Mouse (Mus musculus) lung, embryonic 15.5 days (tissue): Measurements from ENCODE around the gene Smad1. TPM values are rescaled to one million over a fixed set of nuclear protein-coding genes. Genes with fewer than 3 reads are reported as not detected.
A peak's percentile ranks its signal among the peaks of the same experiment; 100 is the strongest.

ENCODE experiments used
- ATAC-seq: fragments of 200-750 bp; cut with Nextera tagmentation; 2 replicates; pipeline ENCODE4 v1.8.0; 2017; ENCODE audit warnings: moderate number of reproducible peaks, borderline replicate concordance; ENCODE audit not compliant: low FRiP score, low TSS enrichment; ENCODE audit errors: extremely low read depth
- H3K27ac ChIP-seq: fragments of 300-500 bp; sonication (generic); 2 replicates; pipeline ENCODE4 v1.5.1; 2015; ENCODE audit warnings: moderate library complexity, mild to moderate bottlenecking, inconsistent platforms
- H3K27me3 ChIP-seq: fragments of 300-500 bp; sonication (generic); 2 replicates; pipeline ENCODE4 v1.6.1; 2015; ENCODE audit warnings: inconsistent platforms
- H3K36me3 ChIP-seq: fragments of 300-500 bp; sonication (generic); 2 replicates; pipeline ENCODE4 v1.6.1; 2015; ENCODE audit warnings: inconsistent platforms
- H3K4me1 ChIP-seq: fragments of 300-500 bp; sonication (generic); 2 replicates; pipeline ENCODE4 v1.6.1; 2015; ENCODE audit warnings: inconsistent platforms
- H3K4me2 ChIP-seq: fragments of 300-500 bp; sonication (generic); 2 replicates; pipeline ENCODE4 v1.6.1; 2015; ENCODE audit warnings: inconsistent platforms, mild to moderate bottlenecking, moderate library complexity
- H3K4me3 ChIP-seq: fragments of 300-500 bp; sonication (generic); 2 replicates; pipeline ENCODE4 v1.5.1; 2015; ENCODE audit warnings: mild to moderate bottlenecking, inconsistent platforms
- H3K9ac ChIP-seq: fragments of 300-500 bp; sonication (generic); 2 replicates; pipeline ENCODE4 v1.6.1; 2015; ENCODE audit warnings: inconsistent platforms
- H3K9me3 ChIP-seq: fragments of 300-500 bp; sonication (generic); 2 replicates; pipeline ENCODE4 v1.6.1; 2016; ENCODE audit warnings: inconsistent platforms
- WGBS: fragments of 180-500 bp; shearing (Covaris S2); methylation state at CpG from one replicate; pipeline ENCODE4 v1.1.7; 2015; 5-methylcytosine and 5-hydroxymethylcytosine counted together
- polyA plus RNA-seq: library from polyadenylated mRNA; unstranded; fragments of >200 nt; fragmentation: Nextera tagmentation; extraction: Ambion mirVana; gene quantifications from 2 replicates; pipeline ENCODE4 v1.2.1, GENCODE M21; 2015

Gene Smad1
- polyA plus RNA-seq, 1 experiment from 2014 or later: 38.5 TPM

GRCm38 (mm10) chr8:79396911-79397310 lies 2.4 kb downstream of the Smad1 start:
- H3K4me2 ChIP-seq: no peak overlapping the region; the same call in 1 of the 2 replicates
- H3K27me3 ChIP-seq: no peaks in the 10 kb centered on the region
- no peaks in the 10 kb centered on the region for H3K9me3 ChIP-seq
- H3K27ac ChIP-seq: no peak overlapping the region
- no peak for ATAC-seq
- H3K4me3 ChIP-seq: no peak overlapping the region; the same call in 1 of the 2 replicates
- H3K36me3 ChIP-seq: no peaks in the 10 kb centered on the region
- H3K9ac ChIP-seq: no peak overlapping the region
- peaks cover 46% of the 10 kb centered on the region for H3K4me1 ChIP-seq
- 76% methylated on average over 6 of the region's 6 CpGs for WGBS

- 34% methylated on average over 9 of the region's 9 CpGs for WGBS
- ATAC-seq: no peak
These were observed 5.3 kb downstream of the Smad1 start for GRCm38 (mm10) chr8:79394009-79394408.

GRCm38 (mm10) chr8:79393215-79393614 lies 6.1 kb downstream of the Smad1 start:
- no peak for ATAC-seq
- WGBS: 85% methylated on average over 5 of the region's 5 CpGs
- Histone ChIP-seq H3K27me3 (no peaks in the 10 kb centered on the region), H3K4me3 (no peak overlapping the region), H3K9me3 (no peaks in the 10 kb centered on the region), H3K4me1 (peaks cover 47% of the 10 kb centered on the region), H3K9ac (no peak overlapping the region), H3K27ac (no peak overlapping the region), H3K36me3 (no peaks in the 10 kb centered on the region), H3K4me2 (no peak overlapping the region)

More at GRCm38 (mm10) chr8:79394009-79394408, 5.3 kb downstream of the Smad1 start:
- H3K4me1 ChIP-seq: peaks cover 47% of the 10 kb centered on the region
- no peaks in the 10 kb centered on the region for H3K36me3 ChIP-seq
- H3K9ac ChIP-seq: no peak overlapping the region
- no peaks in the 10 kb centered on the region for H3K9me3 ChIP-seq
- H3K27me3 ChIP-seq: no peaks in the 10 kb centered on the region
- no peak overlapping the region for H3K27ac ChIP-seq
- no peak overlapping the region for H3K4me2 ChIP-seq
- H3K4me3 ChIP-seq: no peak overlapping the region

DNA sequence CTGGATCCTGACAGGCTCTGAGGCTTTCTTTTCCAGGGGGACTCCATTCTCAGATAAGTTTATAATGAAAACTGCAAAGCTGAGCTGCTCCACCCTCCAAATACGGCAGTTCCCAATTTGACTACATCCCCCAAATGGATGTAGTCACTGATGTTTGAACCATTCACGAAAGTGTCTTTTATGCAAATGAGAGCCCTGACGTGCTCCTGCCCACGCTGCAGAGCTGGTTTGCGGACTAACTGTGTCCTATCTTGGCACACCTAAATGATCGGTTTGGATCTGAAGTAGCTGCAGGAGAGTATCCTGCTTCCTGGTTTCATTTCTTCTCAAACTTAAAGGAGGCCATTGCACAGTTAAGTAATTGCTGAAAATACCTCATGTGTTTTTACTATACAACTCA lies 6.7 kb downstream of the Smad1 start:
- WGBS: 50% methylated on average over 6 of the region's 6 CpGs
- no peak for ATAC-seq
- Histone ChIP-seq H3K27me3 (no peaks in the 10 kb centered on the region), H3K36me3 (no peaks in the 10 kb centered on the region), H3K4me1 (peaks cover 42% of the 10 kb centered on the region), H3K4me2 (no peak overlapping the region), H3K9me3 (no peaks in the 10 kb centered on the region), H3K27ac (no peak overlapping the region), H3K9ac (no peak overlapping the region), H3K4me3 (no peak overlapping the region)

GRCm38 (mm10) chr8:79391454-79391853 lies 7.9 kb downstream of the Smad1 start:
- 78% methylated on average over 13 of the region's 13 CpGs for WGBS
- no peak overlapping the region for H3K27ac ChIP-seq
- no peak overlapping the region for H3K9ac ChIP-seq
- no peaks in the 10 kb centered on the region for H3K27me3 ChIP-seq
- H3K9me3 ChIP-seq: no peaks in the 10 kb centered on the region
- no peak for ATAC-seq
- no peak overlapping the region for H3K4me3 ChIP-seq
- peaks cover 32% of the 10 kb centered on the region for H3K4me1 ChIP-seq
- no peaks in the 10 kb centered on the region for H3K36me3 ChIP-seq
- H3K4me2 ChIP-seq: no peak overlapping the region

DNA sequence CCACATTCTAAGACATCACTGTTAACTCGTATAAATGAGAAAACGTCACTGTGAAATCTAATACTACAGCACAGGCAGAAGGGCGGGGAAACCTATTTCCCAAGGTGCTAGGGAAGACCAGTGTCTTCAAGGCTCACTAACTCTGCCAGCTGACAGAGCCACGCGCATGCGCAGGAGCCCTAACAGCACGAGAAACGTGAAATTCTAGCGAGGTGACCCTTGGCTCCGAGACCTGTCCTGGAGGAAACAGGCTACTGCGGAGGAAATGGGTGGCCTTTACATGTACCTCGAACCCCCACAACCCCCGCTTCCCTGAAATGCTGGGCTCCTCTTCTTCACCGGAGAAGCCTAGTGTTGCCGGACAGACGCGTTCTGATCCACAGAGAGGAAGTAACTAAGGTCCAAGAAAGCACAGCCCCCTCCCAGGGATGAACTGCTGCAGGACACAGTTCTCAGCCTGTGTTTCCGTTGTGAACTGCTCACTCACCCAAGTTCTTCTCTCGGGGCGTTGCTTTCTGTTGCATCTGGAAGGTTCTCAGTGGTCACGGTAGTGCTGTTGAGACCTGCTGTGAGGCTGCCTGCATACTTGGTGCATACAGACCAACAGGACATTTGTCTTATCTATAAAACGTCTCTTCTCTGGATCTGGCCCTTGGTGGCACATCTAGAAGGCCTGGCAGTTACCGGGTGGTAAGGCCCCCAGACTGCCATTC lies 10.1 kb downstream of the Smad1 start:
- Histone ChIP-seq H3K4me3 (no peak overlapping the region), H3K36me3 (no peaks in the 10 kb centered on the region), H3K4me2 (no peak overlapping the region), H3K9ac (no peak overlapping the region), H3K27ac (no peak overlapping the region), H3K9me3 (no peaks in the 10 kb centered on the region), H3K27me3 (no peaks in the 10 kb centered on the region), H3K4me1 (peaks cover 29% of the 10 kb centered on the region)
- WGBS: 63% methylated on average over 23 of the region's 23 CpGs
- ATAC-seq: no peak

DNA sequence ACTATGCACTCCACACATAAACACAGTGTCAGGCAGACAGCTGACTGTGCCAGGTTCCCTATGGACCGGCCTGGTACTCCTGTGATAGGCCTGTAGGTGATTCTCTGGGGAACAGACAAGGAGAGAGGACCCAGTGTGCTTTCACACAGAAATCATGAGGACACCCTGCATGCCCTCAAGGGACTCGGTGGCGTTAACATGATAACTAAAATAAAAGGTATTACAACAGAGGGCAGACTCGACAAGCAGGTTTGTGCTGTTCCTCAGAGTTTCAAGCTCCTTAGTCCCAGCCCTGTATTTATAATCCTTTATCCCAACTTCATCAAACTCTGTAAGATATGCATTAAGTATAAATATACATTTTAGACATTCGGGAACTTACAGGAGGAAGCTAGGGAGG lies 12.5 kb downstream of the Smad1 start:
- Histone ChIP-seq H3K27ac (no peak overlapping the region), H3K4me2 (no peak overlapping the region), H3K27me3 (no peaks in the 10 kb centered on the region), H3K9me3 (no peaks in the 10 kb centered on the region), H3K4me3 (no peak overlapping the region), H3K9ac (no peak overlapping the region), H3K36me3 (no peaks in the 10 kb centered on the region), H3K4me1 (peaks cover 20% of the 10 kb centered on the region)
- ATAC-seq: no peak
- WGBS: 84% methylated on average over 5 of the region's 5 CpGs

- no peaks in the 10 kb centered on the region for H3K27me3 ChIP-seq
- peaks cover 20% of the 10 kb centered on the region for H3K4me1 ChIP-seq
- no peak for ATAC-seq
- H3K4me3 ChIP-seq: no peak overlapping the region
- 74% methylated on average over 6 of the region's 6 CpGs for WGBS
- no peak overlapping the region for H3K9ac ChIP-seq
- no peaks in the 10 kb centered on the region for H3K36me3 ChIP-seq
- H3K4me2 ChIP-seq: no peak overlapping the region
- H3K9me3 ChIP-seq: no peaks in the 10 kb centered on the region
- no peak overlapping the region for H3K27ac ChIP-seq
These were observed 13.0 kb downstream of the Smad1 start for GRCm38 (mm10) chr8:79386358-79386757.

DNA sequence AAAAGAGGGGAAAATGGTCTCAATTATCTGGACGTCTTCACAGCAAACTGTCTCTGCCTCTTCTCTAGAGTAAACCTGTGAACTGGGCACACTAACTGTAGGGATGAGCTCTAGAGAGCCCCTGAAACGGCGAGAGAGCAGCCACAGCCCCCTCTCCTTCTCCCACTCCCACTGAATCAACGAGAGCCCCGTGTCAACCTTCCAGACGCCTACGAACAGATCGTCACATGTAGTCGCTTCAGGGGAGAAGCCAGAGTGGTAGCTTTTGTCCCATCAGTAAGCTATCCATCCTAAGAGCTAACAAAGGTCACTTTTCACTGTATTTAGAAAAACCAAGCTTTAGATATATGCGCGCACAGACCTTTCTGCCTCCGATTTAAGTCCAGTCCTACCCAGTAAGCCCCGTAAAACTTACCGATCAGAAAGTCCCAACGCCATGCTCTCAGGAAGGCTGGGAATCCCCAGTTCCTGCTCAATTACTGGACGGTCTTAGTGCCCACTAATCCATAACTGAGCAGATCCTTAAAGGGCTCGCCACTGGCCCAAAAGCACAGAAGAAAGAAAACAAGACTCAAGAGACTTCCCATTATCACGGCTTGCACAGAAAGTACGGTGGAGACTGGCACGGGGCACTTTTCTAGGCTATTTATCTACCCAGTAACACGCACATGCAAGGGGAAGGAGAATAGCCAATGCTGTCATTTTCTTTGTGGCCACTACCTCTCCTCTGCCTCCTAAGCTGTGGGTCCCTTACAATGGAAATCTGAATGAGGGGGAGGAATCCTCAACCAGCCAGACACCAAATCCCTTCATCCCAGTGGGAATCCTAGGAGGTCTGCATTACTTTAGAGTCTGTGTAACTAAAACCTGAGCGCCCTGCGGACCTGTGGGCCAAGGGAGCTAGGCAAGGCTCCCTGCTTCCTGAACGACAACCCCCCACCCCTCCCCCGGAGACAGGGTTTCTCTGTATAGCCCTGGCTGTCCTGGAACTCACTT lies 14.7 kb downstream of the Smad1 start:
- H3K9ac ChIP-seq: no peak overlapping the region
- H3K36me3 ChIP-seq: no peaks in the 10 kb centered on the region
- H3K27me3 ChIP-seq: no peaks in the 10 kb centered on the region
- H3K4me1 ChIP-seq: peaks cover 20% of the 10 kb centered on the region
- H3K4me3 ChIP-seq: no peak overlapping the region
- ATAC-seq: no peak
- H3K27ac ChIP-seq: no peak overlapping the region
- peak overlapping the region; percentile 7; the same call in 1 of the 2 replicates for H3K4me2 ChIP-seq
- WGBS: 34% methylated on average over 25 of the region's 25 CpGs
- H3K9me3 ChIP-seq: no peaks in the 10 kb centered on the region

- ATAC-seq: no peak
- no peak overlapping the region for H3K9ac ChIP-seq
- 23% methylated on average over 8 of the region's 8 CpGs for WGBS
These were observed 16.5 kb downstream of the Smad1 start for GRCm38 (mm10) chr8:79382857-79383262.

DNA sequence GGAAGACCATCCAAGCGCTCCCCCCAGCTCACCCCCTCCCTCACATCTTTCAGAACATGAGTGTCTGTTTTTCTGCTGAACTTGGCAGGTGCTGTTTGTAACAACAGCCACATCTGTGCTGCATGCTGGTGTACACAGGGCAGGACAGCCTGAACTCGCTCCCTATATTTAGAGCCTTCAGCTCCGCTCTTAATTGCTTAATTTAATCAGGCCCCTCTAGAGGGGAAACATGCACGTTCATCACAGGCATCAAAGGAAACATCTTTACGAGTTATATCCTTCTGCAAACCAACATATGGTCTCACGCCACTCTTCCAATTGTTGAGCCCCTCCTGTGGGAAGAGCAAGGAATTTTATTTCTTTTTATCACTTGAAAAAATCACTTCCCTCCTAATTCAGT lies 17.5 kb downstream of the Smad1 start:
- Histone ChIP-seq H3K4me2 (no peak overlapping the region), H3K9me3 (no peaks in the 10 kb centered on the region), H3K4me3 (no peak overlapping the region), H3K4me1 (peaks cover 18% of the 10 kb centered on the region), H3K9ac (no peak overlapping the region), H3K27me3 (no peaks in the 10 kb centered on the region), H3K36me3 (peaks cover 6% of the 10 kb centered on the region; the same call in 1 of the 2 replicates), H3K27ac (no peak overlapping the region)
- WGBS: 56% methylated on average over 6 of the region's 6 CpGs
- ATAC-seq: peak; percentile 52; the same call in 1 of the 2 replicates

More at GRCm38 (mm10) chr8:79382857-79383262, 16.5 kb downstream of the Smad1 start:
- Histone ChIP-seq H3K4me2 (peak overlapping the region; percentile 17; the same call in 1 of the 2 replicates), H3K9me3 (no peaks in the 10 kb centered on the region), H3K36me3 (no peaks in the 10 kb centered on the region), H3K27ac (peak overlapping the region; percentile 37; the same call in 1 of the 2 replicates), H3K4me1 (peaks cover 14% of the 10 kb centered on the region), H3K4me3 (no peak overlapping the region), H3K27me3 (no peaks in the 10 kb centered on the region)

DNA sequence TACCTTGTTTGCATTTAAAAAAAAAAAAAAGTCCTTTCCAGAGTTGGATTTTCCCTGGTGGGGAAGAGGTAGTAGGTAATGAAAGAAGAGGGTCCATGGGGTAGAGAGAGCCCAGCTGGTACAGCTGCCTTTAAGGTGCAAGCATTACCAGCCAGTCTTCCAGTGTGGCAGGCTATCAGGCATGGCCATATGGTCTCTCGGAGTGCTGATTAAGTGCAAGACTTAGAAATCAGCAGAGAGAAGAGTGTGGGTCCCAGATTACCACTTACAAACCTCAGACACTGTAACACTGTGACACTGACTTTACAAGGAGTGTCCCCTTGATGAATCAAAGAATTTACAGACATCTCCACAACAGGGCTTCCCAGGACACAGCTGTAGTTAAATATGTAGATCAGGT lies 18.9 kb downstream of the Smad1 start:
- no peak overlapping the region for H3K4me3 ChIP-seq
- H3K9me3 ChIP-seq: no peaks in the 10 kb centered on the region
- no peak for ATAC-seq
- peaks cover 21% of the 10 kb centered on the region for H3K4me1 ChIP-seq
- no peak overlapping the region for H3K27ac ChIP-seq
- peaks cover 8% of the 10 kb centered on the region; the same call in 1 of the 2 replicates for H3K36me3 ChIP-seq
- no peak overlapping the region for H3K9ac ChIP-seq
- no peaks in the 10 kb centered on the region for H3K27me3 ChIP-seq
- H3K4me2 ChIP-seq: no peak overlapping the region
- 74% methylated on average over 1 of the region's 1 CpGs for WGBS
